Mouse (Mus musculus) urinary bladder, postnatal 10 days (tissue): ENCODE measurements around the gene Tmed2.
A peak's percentile ranks its signal among the peaks of the same experiment; 100 is the strongest.
"Not testable (repeated sequence)": the region's sequence is repeated elsewhere in the genome, so short reads cannot be mapped to it uniquely, and the experiment has no call there.

ENCODE experiments used
- DNase-seq: peaks from one replicate; pipeline ENCODE4 v3.0.0; 2022; ENCODE audit warnings: low spot score

Tmed2 gene

GRCm38 (mm10) chr5:124578633-124579317 is 38.3 kb downstream of the Tmed2 start, which contains the start of the genes Eif2b1 and Gtf2h3:
TSS of gene Eif2b1 (minus strand) at chr5:124579131.
TSS of gene Gtf2h3 (plus strand) at chr5:124579140.
- peak; percentile 83 for DNase-seq

- DNase-seq, result no peak
Measured at GRCm38 (mm10) chr5:124582515-124582914, 42.0 kb downstream of the Tmed2 start.

DNA sequence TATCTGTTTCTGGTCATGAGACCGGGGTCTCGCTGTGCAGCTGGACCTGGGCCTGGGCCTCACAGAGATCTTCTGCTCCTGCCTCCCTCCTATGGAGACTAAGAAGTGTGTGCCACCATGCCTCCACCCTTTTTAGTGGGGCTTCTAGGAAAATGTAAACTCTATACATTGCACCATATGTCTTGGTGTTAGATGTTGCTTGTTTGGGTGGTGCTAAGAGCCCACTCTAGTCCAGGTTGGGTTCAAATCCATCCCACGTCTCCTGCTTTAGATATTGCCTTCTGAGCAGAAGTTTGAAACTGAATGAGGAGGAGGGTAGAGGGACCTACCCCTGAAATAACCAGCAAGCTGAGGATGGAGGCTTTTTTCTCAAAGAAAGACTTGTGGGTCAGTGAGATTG is 52.3 kb downstream of the Tmed2 start:
- no peak for DNase-seq

GRCm38 (mm10) chr5:124598224-124599174 is 58.0 kb downstream of the Tmed2 start:
- peak; percentile 74 for DNase-seq

- DNase-seq, result not testable (repeated sequence)
Measured at GRCm38 (mm10) chr5:124599726-124600125, 59.2 kb downstream of the Tmed2 start.
